Mouse (Mus musculus): ENCODE results near the gene Trim71. TPM values are rescaled to one million over a fixed set of nuclear protein-coding genes. Genes with fewer than 3 reads are reported as not detected.
A peak's percentile ranks its signal among the peaks of the same experiment; 100 is the strongest.

Trim71 gene
- polyA plus RNA-seq, 1 experiment from 2014 or later = 1.7 TPM

DNA sequence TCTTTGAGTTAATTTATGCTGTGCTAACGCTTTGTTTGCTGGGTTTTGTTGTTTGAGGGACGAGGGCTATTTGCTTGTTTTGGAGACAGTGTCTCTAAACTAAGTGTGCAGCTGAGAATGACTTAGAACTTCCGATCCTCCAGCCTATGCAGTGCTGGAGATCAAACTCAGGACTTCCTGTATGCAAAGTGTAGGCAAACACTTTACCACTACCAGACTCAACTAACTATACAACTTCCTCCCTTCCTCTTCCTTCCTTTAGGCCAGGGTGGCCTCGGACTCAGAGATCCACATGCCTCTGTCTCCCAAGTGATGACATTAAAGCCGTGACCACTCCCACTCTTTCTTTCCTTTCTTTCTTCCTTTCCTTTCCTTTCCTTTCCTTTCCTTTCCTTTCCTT is 9.4 kb upstream of the Trim71 start:
- no peaks in the 10 kb centered on the region for H3K9me3 ChIP-seq (replicated peaks)
- no peak for ATAC-seq
- no peak overlapping the region for H3K4me3 ChIP-seq
- no peak overlapping the region for H3K4me2 ChIP-seq
- H3K9ac ChIP-seq = no peak overlapping the region
- H3K4me1 ChIP-seq = peaks cover 8% of the 10 kb centered on the region
- no peaks in the 10 kb centered on the region for H3K36me3 ChIP-seq
- no peak overlapping the region for H3K27ac ChIP-seq
- 25% methylated on average over 5 of the region's 5 CpGs for WGBS (ENCODE audit: insufficient replicate concordance)
- H3K27me3 ChIP-seq (replicated peaks) = no peaks in the 10 kb centered on the region; the same call in 1 of the 2 replicates

DNA sequence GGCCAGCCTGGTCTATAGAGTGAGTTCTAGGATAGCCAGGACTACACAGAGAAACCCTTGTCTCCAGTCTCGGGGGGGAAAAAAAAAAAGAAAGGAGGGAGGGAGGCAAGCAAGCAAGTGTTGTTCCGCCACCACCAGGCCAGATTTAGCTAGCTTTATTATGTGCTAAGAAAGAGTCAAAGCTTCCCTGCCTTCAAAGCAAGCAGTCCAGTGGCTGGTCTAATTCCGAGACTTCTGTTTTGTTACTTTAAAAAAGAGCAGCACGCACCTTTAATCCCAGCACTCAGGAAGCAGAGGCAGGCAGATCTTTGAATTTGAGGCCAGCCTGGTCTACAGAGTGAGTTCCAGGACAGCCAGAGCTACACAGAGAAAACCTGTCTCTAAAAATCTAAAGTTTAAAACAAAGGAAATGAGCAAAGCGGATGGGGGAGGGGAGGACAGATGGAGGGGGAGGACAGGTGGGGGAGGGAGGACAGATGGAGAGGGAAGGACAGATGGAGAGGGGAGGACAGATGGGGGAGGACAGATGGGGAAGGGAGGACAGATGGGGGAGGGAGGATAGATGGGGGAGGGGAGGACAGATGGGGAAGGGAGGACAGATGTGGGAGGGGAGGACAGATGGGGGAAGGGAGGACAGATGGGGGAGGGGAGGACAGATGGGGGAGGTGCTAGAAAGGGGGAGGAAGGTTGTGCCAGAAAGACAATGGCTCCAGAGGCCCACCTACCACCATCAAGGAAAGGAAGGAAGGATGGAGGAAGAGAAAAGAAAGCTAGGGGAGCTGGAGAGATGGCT is 4.7 kb upstream of the Trim71 start:
- 77% methylated on average over 5 of the region's 5 CpGs for WGBS (ENCODE audit: insufficient replicate concordance)
- Histone ChIP-seq H3K4me2 (no peak overlapping the region), H3K9me3 (replicated peaks) (no peaks in the 10 kb centered on the region), H3K4me1 (peaks cover 3% of the 10 kb centered on the region; the same call in 1 of the 2 replicates), H3K9ac (no peak overlapping the region), H3K4me3 (no peak overlapping the region), H3K27me3 (replicated peaks) (peaks cover 32% of the 10 kb centered on the region), H3K27ac (no peak overlapping the region), H3K36me3 (no peaks in the 10 kb centered on the region)
- ATAC-seq = no peak

DNA sequence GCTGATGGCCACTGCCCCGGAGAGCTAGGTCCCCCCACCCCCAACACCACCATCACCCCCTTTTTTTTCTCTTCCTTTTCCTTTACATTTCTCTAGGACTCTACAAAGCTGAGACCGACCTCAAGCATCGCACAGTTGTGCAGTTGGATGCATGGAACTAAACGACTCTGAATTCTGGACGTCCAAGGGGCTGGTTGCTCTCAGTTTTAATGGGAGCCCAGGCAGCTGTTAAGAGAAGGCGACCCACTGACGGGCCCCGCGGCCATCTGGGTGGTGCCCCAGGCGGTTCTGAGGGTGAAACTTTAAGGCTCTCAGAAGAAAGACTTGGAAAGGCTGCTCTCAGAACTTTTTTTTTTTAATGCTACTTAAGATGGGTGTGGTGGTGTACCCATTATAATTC is 498 bp upstream of the Trim71 start:
- no peaks in the 10 kb centered on the region for H3K36me3 ChIP-seq
- no peak overlapping the region for H3K9ac ChIP-seq
- H3K4me2 ChIP-seq = peak overlapping the region; percentile 66
- peak overlapping the region; percentile 74 for H3K27ac ChIP-seq
- no peak for ATAC-seq
- H3K27me3 ChIP-seq (replicated peaks) = peaks cover 74% of the 10 kb centered on the region
- 0 out of 2 replicates have a peak, but pooled peaks cover 14% of the 10 kb centered on the region for H3K4me1 ChIP-seq
- 0 out of 2 replicates have a peak overlapping the region, but pooled peaks have one; percentile 6 for H3K4me3 ChIP-seq
- WGBS (ENCODE audit: insufficient replicate concordance) = 3% methylated on average over 10 of the region's 10 CpGs
- H3K9me3 ChIP-seq (replicated peaks) = no peaks in the 10 kb centered on the region

DNA sequence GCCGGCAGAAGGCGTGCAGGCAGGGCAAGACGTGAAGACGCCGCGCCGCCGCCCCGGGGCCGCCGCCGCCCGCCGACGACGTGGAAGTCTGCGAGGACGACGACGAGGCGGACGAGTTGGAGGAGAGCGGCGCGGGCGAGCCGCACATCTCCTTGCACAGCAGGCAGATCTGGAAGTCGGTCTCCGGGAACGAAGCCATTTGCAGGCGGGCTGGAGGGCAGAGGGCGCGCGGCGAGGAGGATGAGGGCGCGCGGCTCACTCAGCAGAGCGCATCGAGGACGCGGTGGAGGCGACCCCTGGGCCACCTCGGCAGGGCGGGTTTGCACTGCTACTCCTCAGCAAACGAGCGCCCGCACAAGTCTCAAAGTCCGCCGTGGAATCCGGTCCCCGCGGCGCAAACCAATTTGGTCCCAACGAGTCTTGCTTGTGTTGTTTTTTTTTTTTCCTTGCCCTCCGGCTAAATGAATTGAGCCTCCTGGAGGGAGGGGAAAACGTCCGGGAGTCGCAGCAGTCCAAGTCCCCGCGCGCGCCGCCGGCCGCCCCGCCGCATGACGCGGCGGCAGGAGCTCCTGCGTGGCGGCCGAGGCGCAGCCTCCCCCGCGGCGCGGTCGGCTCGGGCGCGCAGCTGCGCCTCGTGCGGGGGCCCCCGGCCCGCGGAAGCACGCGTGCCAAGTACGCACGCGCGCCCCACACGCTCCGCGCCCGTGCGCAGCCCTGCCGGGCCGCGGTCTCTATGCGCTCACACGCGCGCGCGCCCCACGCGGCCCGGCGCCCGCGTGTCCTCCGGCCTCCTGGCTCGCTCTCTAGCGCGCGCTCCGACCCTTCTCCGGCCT is 1.0 kb downstream of the Trim71 start:
- Histone ChIP-seq H3K4me1 (0 out of 2 replicates have a peak, but pooled peaks cover 14% of the 10 kb centered on the region), H3K9me3 (replicated peaks) (no peaks in the 10 kb centered on the region), H3K9ac (peak overlapping the region; percentile 63), H3K27ac (peak overlapping the region; percentile 74), H3K4me2 (peak overlapping the region; percentile 66), H3K27me3 (replicated peaks) (peaks cover 89% of the 10 kb centered on the region), H3K4me3 (peak overlapping the region; percentile 59), H3K36me3 (no peaks in the 10 kb centered on the region)
- WGBS (ENCODE audit: insufficient replicate concordance) = 2% methylated on average over 117 of the region's 122 CpGs
- no peak for ATAC-seq

DNA sequence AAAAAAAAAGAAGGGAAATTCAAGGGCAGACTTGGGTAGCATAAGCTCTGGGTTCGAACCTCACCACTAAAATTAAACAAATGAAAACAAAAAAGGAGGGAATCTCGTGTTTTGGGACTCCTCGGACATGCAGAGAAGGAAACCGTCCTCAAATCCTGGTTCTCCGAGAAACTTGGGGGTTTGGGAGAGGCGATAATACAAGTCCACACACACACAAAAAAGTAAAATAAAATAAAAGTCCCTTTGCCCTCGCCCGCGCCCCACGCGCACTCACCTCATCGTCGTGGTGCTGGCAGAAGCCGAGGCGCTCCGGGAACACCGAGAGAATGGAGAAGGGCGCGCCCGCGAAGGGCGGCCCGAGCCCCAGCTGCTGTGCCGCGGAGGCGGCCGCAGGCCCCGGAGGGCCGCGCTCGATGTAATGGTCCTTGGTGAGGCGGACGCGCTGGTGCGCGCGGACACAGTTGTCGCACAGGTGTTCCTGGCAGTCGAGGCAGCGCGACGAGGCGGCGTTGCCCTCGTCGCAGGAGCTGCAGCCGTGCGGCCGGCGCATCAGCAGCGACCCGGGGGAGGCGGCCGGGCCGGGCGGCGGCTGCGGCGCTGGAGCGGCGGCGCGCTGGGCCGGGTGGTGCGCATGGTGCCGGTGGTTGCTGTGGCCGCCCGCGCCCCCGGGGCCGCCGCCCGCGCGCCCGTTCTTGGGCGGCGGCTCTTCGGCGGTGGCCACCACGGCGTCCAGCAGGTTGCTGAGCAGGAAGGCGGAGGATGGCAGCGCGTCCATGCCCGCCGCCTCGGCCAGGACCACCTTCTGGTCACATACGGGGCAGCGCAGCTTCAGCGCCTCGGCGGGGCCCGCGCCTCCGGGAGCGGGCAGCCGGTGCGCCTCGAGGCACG is 1.9 kb downstream of the Trim71 start:
- 1% methylated on average over 58 of the region's 101 CpGs for WGBS (ENCODE audit: insufficient replicate concordance)
- Histone ChIP-seq H3K9ac (peak overlapping the region; percentile 63), H3K36me3 (no peaks in the 10 kb centered on the region), H3K27ac (no peak overlapping the region), H3K27me3 (replicated peaks) (peaks cover 88% of the 10 kb centered on the region), H3K4me2 (peak overlapping the region; percentile 66), H3K4me3 (peak overlapping the region; percentile 59), H3K9me3 (replicated peaks) (no peaks in the 10 kb centered on the region), H3K4me1 (0 out of 2 replicates have a peak, but pooled peaks cover 14% of the 10 kb centered on the region)
- no peak for ATAC-seq

DNA sequence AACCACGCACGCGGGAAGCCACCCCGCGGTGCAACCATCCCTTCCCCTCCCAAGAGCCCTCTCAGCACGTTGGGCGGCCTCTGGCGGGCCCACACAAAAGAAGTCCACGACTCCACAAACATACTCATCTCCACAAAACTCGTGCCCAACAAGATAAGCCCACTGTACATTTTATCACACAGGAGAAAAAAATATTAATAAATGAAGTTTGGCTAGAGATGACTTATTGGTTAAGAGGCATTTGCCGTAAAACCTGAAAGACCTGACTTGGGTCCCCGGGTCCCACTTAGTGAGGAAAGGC is 2.5 kb downstream of the Trim71 start:
- H3K27ac ChIP-seq = no peak overlapping the region
- H3K9me3 ChIP-seq (replicated peaks) = no peaks in the 10 kb centered on the region
- no peaks in the 10 kb centered on the region for H3K36me3 ChIP-seq
- no peak for ATAC-seq
- peaks cover 94% of the 10 kb centered on the region for H3K27me3 ChIP-seq (replicated peaks)
- peak overlapping the region; percentile 66 for H3K4me2 ChIP-seq
- 0 out of 2 replicates have a peak, but pooled peaks cover 14% of the 10 kb centered on the region for H3K4me1 ChIP-seq
- peak overlapping the region; percentile 63 for H3K9ac ChIP-seq
- peak overlapping the region; percentile 59 for H3K4me3 ChIP-seq
- under 1% methylated on average over 12 of the region's 12 CpGs for WGBS (ENCODE audit: insufficient replicate concordance)

DNA sequence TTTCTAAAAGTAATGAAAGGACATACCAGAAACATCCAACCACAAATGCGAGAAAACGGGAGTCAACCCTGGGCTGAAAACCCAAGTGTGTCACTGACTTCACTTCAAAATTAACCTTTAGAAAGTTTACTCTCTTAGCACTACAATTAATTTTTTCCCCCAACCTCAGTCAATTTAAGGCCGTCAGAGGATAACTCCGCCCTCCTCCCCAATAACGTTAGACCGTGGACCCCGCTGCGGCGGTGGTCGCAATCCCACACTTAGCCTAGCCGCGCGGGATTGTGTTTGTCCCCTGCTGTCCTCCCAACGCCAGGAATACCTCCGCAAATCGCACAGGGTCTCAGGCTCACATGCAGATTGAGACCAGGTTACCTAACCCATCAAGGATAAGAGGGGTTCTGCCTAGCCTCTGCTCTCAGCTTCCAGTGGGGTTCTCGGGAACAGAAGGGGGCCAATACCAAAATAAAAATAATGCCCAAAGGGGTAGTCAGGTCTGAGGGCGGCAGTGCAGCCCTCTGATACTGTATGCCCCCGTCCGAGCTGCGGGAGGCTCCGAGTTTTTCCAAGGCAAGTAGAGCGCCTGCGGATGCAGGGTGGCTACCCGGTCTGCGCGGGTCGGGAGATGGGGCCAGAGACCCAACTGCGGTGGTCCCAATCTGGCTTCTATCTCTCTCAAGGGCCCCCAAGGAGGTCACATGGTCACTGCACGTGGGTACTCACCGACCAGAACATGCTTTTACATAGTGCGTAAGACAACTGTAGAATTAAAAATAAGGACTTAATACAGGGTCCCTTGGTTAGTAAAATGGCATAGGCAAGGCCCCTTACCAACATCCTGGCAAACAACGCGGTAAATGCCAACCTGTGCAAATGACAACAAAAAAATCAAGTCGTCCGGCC is 3.1 kb downstream of the Trim71 start:
- no peaks in the 10 kb centered on the region for H3K36me3 ChIP-seq
- H3K4me2 ChIP-seq = peak overlapping the region; percentile 66
- H3K9me3 ChIP-seq (replicated peaks) = no peaks in the 10 kb centered on the region
- no peak overlapping the region for H3K27ac ChIP-seq
- ATAC-seq = no peak
- WGBS (ENCODE audit: insufficient replicate concordance) = 2% methylated on average over 36 of the region's 36 CpGs
- H3K9ac ChIP-seq = peak overlapping the region; percentile 63
- 0 out of 2 replicates have a peak, but pooled peaks cover 14% of the 10 kb centered on the region for H3K4me1 ChIP-seq
- H3K27me3 ChIP-seq (replicated peaks) = peaks cover 95% of the 10 kb centered on the region
- peak overlapping the region; percentile 59 for H3K4me3 ChIP-seq

DNA sequence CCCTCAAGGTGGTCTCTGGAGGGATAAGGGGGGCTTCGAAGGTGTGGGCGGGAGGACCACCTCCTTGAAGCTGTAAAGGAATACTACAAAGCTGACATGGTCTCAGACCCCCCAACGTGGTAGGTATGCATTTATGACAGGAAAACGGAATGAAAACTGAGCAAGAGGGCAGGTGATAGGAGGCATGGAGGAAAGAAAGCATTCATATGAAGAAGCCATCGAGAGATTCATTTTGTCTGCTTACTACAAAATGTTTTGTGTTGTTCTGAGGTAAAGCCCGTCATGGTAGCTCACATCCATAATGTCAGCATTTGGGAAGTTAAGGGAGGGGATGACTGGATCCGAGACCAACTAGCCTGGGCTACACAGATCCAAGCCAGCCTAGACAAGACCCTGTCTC is 4.0 kb downstream of the Trim71 start:
- H3K9me3 ChIP-seq (replicated peaks) = no peaks in the 10 kb centered on the region
- H3K27ac ChIP-seq = no peak overlapping the region
- H3K4me1 ChIP-seq = 0 out of 2 replicates have a peak, but pooled peaks cover 15% of the 10 kb centered on the region
- ATAC-seq = no peak
- no peaks in the 10 kb centered on the region for H3K36me3 ChIP-seq
- peak overlapping the region; percentile 66 for H3K4me2 ChIP-seq
- peaks cover 87% of the 10 kb centered on the region for H3K27me3 ChIP-seq (replicated peaks)
- H3K4me3 ChIP-seq = peak overlapping the region; percentile 59
- H3K9ac ChIP-seq = peak overlapping the region; percentile 22; the same call in 1 of the 2 replicates
- WGBS (ENCODE audit: insufficient replicate concordance) = 24% methylated on average over 7 of the region's 7 CpGs

DNA sequence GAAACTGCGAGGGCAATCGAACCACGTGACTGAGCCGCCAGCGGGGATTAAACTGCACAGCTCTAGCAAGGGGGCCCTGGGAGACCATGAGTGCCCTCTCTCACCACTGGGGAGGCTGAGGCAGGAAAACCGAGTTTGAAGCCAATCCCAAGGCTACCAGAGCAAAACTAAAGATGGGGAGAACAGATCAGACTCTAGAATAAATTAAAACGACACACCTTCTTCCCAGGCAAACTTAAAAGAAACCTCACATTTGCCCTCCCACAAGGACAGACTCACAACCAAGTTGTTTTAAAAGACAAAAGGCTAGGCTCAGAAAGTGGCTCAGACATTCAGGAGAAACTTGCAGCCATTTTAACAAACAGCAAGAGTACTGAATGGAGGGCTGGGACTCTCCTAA is 7.1 kb downstream of the Trim71 start:
- peaks cover 57% of the 10 kb centered on the region for H3K27me3 ChIP-seq (replicated peaks)
- 17% methylated on average over 7 of the region's 7 CpGs for WGBS (ENCODE audit: insufficient replicate concordance)
- H3K4me3 ChIP-seq = no peak overlapping the region
- no peaks in the 10 kb centered on the region for H3K36me3 ChIP-seq
- H3K4me2 ChIP-seq = peak overlapping the region; percentile 22; the same call in 1 of the 2 replicates
- no peaks in the 10 kb centered on the region for H3K9me3 ChIP-seq (replicated peaks)
- H3K9ac ChIP-seq = no peak overlapping the region
- peaks cover 14% of the 10 kb centered on the region for H3K4me1 ChIP-seq
- 0 out of 2 replicates have a peak overlapping the region, but pooled peaks have one; percentile 37 for H3K27ac ChIP-seq
- no peak for ATAC-seq

DNA sequence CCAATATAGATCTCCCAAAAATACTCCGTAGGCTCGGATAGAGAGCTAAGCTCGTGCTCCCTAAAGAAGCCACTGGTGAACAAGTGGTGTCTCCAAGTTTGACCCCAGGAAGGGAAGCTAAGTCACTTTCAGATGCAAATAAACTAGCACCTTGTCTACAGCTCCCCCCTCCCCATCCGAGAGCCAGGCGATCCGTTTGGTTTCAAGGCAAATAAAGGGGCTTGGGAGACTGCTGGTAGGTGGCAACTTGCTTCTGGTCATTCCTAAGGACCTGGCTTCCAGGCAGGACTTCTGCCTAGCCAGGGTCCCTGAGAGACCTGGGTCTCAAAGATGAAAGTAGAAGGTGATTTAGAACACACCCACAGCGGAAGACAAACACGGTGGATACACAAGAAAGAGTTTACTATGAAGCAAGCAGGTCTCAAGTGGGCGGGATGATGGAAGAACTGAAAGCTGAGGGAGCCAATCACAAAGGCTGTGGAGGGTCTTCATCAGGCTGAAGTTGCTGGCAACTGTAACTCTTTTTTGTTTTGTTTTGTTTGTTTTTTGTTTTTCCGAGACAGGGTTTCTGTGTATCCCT is 7.8 kb downstream of the Trim71 start:
- ATAC-seq = no peak
- H3K27me3 ChIP-seq (replicated peaks) = peaks cover 50% of the 10 kb centered on the region
- peak overlapping the region; percentile 22 for H3K4me2 ChIP-seq
- no peaks in the 10 kb centered on the region for H3K36me3 ChIP-seq
- no peak overlapping the region for H3K9ac ChIP-seq
- H3K4me1 ChIP-seq = peaks cover 14% of the 10 kb centered on the region
- H3K27ac ChIP-seq = 0 out of 2 replicates have a peak overlapping the region, but pooled peaks have one; percentile 20
- no peak overlapping the region for H3K4me3 ChIP-seq
- no peaks in the 10 kb centered on the region for H3K9me3 ChIP-seq (replicated peaks)
- WGBS (ENCODE audit: insufficient replicate concordance) = 44% methylated on average over 10 of the region's 10 CpGs
